Mouse (Mus musculus) kidney, adult 2 months (tissue): Measurements from ENCODE around the gene Lrrc63.

Experiments
- CTCF ChIP-seq: fragments of 200-500 bp; conservative IDR thresholded peaks from 2 replicates; pipeline ENCODE4 v1.5.1; 2011; ENCODE audit warnings: low read depth, mild to moderate bottlenecking, control low read depth, low read length, moderate library complexity, mixed read lengths; ENCODE audit not compliant: insufficient read depth, insufficient read length
- POLR2A ChIP-seq: fragments of 200-500 bp; IDR thresholded peaks from one replicate; pipeline ENCODE4 v1.6.1; 2011; ENCODE audit warnings: low read depth, low read length, control low read depth

- no peak for TF ChIP-seq POLR2A
- TF ChIP-seq CTCF: no peak
Measured at GRCm38 (mm10) chr14:75064520-75064919, 66.2 kb downstream of the Lrrc63 start.
